Mouse (Mus musculus) heart, postnatal 14 days (tissue): Measurements from ENCODE around the gene Msx3. TPM values are rescaled to one million over a fixed set of nuclear protein-coding genes. Genes with fewer than 3 reads are reported as not detected.

Experiments used
- DNase-seq, 2 experiments: peaks; one replicate each; pipeline ENCODE4 v3.0.0; 2021 to 2022
- intact Hi-C: fragments of 180-260 bp; cut with DNase I; formaldehyde crosslinking; loops from one replicate; pipeline ENCODE4 v1.15.1; 2025
- total RNA-seq, 2 experiments: library from RNA; stranded (reverse); gene quantifications; 2 replicates each; pipeline ENCODE4 v1.2.3; 2021

Gene Msx3
- total RNA-seq, 2 experiments from 2014 or later: not detected

GRCm38 (mm10) chr7:140059601-140060000 is 10.7 kb upstream of the Msx3 start:
- intact Hi-C loops: no loop called here
- DNase-seq: no peak

GRCm38 (mm10) chr7:140058528-140058927 is 9.6 kb upstream of the Msx3 start:
- intact Hi-C loops: no loop called here
- no peak for DNase-seq

- DNase-seq: peak; percentile 18 to 19
- intact Hi-C loops: no loop called here
Observed at GRCm38 (mm10) chr7:140057413-140058407, 8.8 kb upstream of the Msx3 start.

GRCm38 (mm10) chr7:140054124-140054523 is 5.2 kb upstream of the Msx3 start:
- DNase-seq: no peak
- intact Hi-C loops: no loop called here

- peak; percentile 16 to 28 for DNase-seq
Observed at GRCm38 (mm10) chr7:140049115-140049689, 313 bp upstream of the Msx3 start.

GRCm38 (mm10) chr7:140047811-140048311 is 1.0 kb downstream of the Msx3 start:
- peak in 1 of 2 experiments; percentile 17 for DNase-seq

More at GRCm38 (mm10) chr7:140049115-140049689, 313 bp upstream of the Msx3 start:
- intact Hi-C loops: no loop called here

GRCm38 (mm10) chr7:140045546-140045945 is 3.3 kb downstream of the Msx3 start:
- DNase-seq: no peak
- intact Hi-C loops: no loop called here

More at GRCm38 (mm10) chr7:140047811-140048311, 1.0 kb downstream of the Msx3 start:
- intact Hi-C loops: no loop called here

GRCm38 (mm10) chr7:140042728-140043127 is 6.2 kb downstream of the Msx3 start:
- intact Hi-C loops: no loop called here

GRCm38 (mm10) chr7:140037171-140037555 is 11.7 kb downstream of the Msx3 start:
- intact Hi-C loops: no loop called here
- DNase-seq: no peak

More at GRCm38 (mm10) chr7:140042728-140043127, 6.2 kb downstream of the Msx3 start:
- DNase-seq: no peak

GRCm38 (mm10) chr7:140036281-140037170 is 12.4 kb downstream of the Msx3 start, which contains the start of the genes Zfp511 and Tubgcp2:
Zfp511 (plus strand) TSS chr7:140036391.
Tubgcp2 (minus strand) TSS chr7:140036669.
- intact Hi-C loops: no loop called here

GRCm38 (mm10) chr7:140035456-140035855 is 13.4 kb downstream of the Msx3 start:
- no peak for DNase-seq
- intact Hi-C loops: no loop called here

More at GRCm38 (mm10) chr7:140036281-140037170, 12.4 kb downstream of the Msx3 start, which contains the start of the genes Zfp511 and Tubgcp2:
- peak; percentile 93 for DNase-seq

GRCm38 (mm10) chr7:140033386-140033785 is 15.5 kb downstream of the Msx3 start:
- no peak for DNase-seq
- intact Hi-C loops: no loop called here

GRCm38 (mm10) chr7:140032366-140032765 is 16.5 kb downstream of the Msx3 start:
- no peak for DNase-seq
- intact Hi-C loops: no loop called here

GRCm38 (mm10) chr7:140031771-140032170 is 17.1 kb downstream of the Msx3 start:
- intact Hi-C loops: no loop called here
- DNase-seq: no peak

- intact Hi-C loops: no loop called here
- DNase-seq: no peak
Observed at GRCm38 (mm10) chr7:140011336-140011735, 37.6 kb downstream of the Msx3 start.

GRCm38 (mm10) chr7:140007781-140008180 is 41.1 kb downstream of the Msx3 start:
- intact Hi-C loops: no loop called here
- no peak for DNase-seq

GRCm38 (mm10) chr7:140006861-140007611 is 41.9 kb downstream of the Msx3 start:
- intact Hi-C loops: no loop called here
- DNase-seq: no peak

GRCm38 (mm10) chr7:140004666-140005065 is 44.2 kb downstream of the Msx3 start:
- no peak for DNase-seq
- intact Hi-C loops: no loop called here

GRCm38 (mm10) chr7:140001086-140001740 is 47.7 kb downstream of the Msx3 start:
- intact Hi-C loops: no loop called here
- DNase-seq: no peak
